Mouse (Mus musculus) ES-Bruce4 (cell line): Measurements from ENCODE around the gene Dedd2.

ENCODE experiments used
- CTCF ChIP-seq: IDR thresholded peaks from one replicate; pipeline ENCODE4 v1.8.1; 2011; ENCODE audit warnings: low read depth, low read length
- EP300 ChIP-seq: IDR thresholded peaks from 2 replicates; pipeline ENCODE4 v1.6.1; 2011; ENCODE audit warnings: low read depth, low read length; ENCODE audit not compliant: insufficient read depth

DNA sequence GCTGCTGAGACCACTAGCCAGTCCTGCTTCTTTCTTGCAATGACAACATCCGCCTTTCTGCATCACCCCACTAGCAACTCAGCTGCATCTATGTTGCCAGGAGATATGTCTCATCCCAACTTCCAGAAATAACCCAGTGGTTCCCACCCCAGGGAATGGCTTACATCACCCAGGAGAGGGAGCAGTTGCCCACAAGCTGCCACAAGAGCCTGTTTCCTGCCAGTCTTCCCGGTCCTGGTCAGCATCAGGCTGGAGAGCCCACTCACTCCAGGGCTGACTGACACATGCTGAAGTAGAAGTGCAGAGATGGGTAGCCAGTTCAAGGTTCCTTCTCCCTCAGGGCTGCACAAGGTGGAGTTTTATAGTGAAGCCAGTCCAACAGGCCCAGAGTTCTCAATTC is 20.6 kb upstream of the Dedd2 start:
- TF ChIP-seq EP300 (no peak), CTCF (peak; percentile 59)
